Mouse (Mus musculus) small intestine, adult 2 months (tissue): Measurements from ENCODE around the gene Abca5. TPM values are rescaled to one million over a fixed set of nuclear protein-coding genes. Genes with fewer than 3 reads are reported as not detected.

ENCODE experiments used
- H3K27ac ChIP-seq: fragments of 200-500 bp; 2 replicates; pipeline ENCODE4 v1.5.1; 2012; ENCODE audit warnings: low read depth, low read length, control low read depth, inconsistent platforms; ENCODE audit not compliant: insufficient read depth
- H3K27me3 ChIP-seq: fragments of 200-500 bp; 2 replicates; pipeline ENCODE4 v1.6.1; 2012; ENCODE audit warnings: mild to moderate bottlenecking, moderate library complexity, low read length, inconsistent platforms; ENCODE audit not compliant: control insufficient read depth, insufficient read depth
- H3K36me3 ChIP-seq: fragments of 200-500 bp; 2 replicates; pipeline ENCODE4 v1.6.1; 2012; ENCODE audit warnings: mild to moderate bottlenecking, low read length, control low read depth, inconsistent platforms; ENCODE audit not compliant: control insufficient read depth, insufficient read depth
- H3K4me1 ChIP-seq: fragments of 200-500 bp; 2 replicates; pipeline ENCODE4 v1.6.1; 2012; ENCODE audit warnings: low read length, inconsistent platforms, mixed read lengths; ENCODE audit not compliant: control insufficient read depth, insufficient read depth, insufficient read length
- H3K4me3 ChIP-seq: fragments of 200-500 bp; 2 replicates; pipeline ENCODE4 v1.5.1; 2012; ENCODE audit warnings: low read depth, mild to moderate bottlenecking, control low read depth, inconsistent platforms, low read length, moderate library complexity
- CTCF ChIP-seq: fragments of 200-500 bp; IDR thresholded peaks from 2 replicates; pipeline ENCODE4 v1.5.1; 2012; ENCODE audit warnings: low read depth, mild to moderate bottlenecking, control low read depth, inconsistent platforms, low read length, moderate library complexity, mixed read lengths; ENCODE audit not compliant: insufficient replicate concordance, insufficient read length; ENCODE audit errors: extremely low read depth
- POLR2A ChIP-seq: fragments of 200-500 bp; IDR thresholded peaks from 2 replicates; pipeline ENCODE4 v1.6.1; 2012; ENCODE audit warnings: low read depth, mild to moderate bottlenecking, control low read depth, inconsistent platforms, low read length, moderate library complexity
- WGBS: fragments of 180-500 bp; shearing (Covaris S2); methylation state at CpG from one replicate; pipeline ENCODE4 v1.1.7; 2018; 5-methylcytosine and 5-hydroxymethylcytosine counted together
- polyA plus RNA-seq: library from polyadenylated mRNA; depleted of rRNA; stranded (reverse); fragments of >200 nt; gene quantifications from 2 replicates; pipeline ENCODE4 v1.2.3, GENCODE M21; 2012; rRNA removed

The Abca5 gene
- polyA plus RNA-seq, 1 experiment: 0.11 TPM

- no peaks in the 10 kb centered on the region for H3K36me3 ChIP-seq
- no peaks in the 10 kb centered on the region for H3K4me1 ChIP-seq
- H3K27me3 ChIP-seq: no peaks in the 10 kb centered on the region
- 79% methylated on average over 4 of the region's 4 CpGs for WGBS
- H3K27ac ChIP-seq: no peak overlapping the region
- no peak for TF ChIP-seq CTCF
- TF ChIP-seq POLR2A: no peak
- H3K4me3 ChIP-seq: no peak overlapping the region
Measured at GRCm38 (mm10) chr11:110257061-110257460, 80.5 kb downstream of the Abca5 start.

- Histone ChIP-seq H3K4me1 (no peaks in the 10 kb centered on the region), H3K36me3 (no peaks in the 10 kb centered on the region), H3K27me3 (no peaks in the 10 kb centered on the region), H3K27ac (no peak overlapping the region), H3K4me3 (no peak overlapping the region)
- TF ChIP-seq CTCF: no peak
- TF ChIP-seq POLR2A: no peak
- WGBS: 64% methylated on average over 3 of the region's 3 CpGs
Measured at GRCm38 (mm10) chr11:110252256-110252655, 85.3 kb downstream of the Abca5 start.

- no peak within 1 kb of the TSS for H3K4me3 ChIP-seq
- no peaks in the 10 kb centered on the region for H3K36me3 ChIP-seq
- 26% methylated on average over 8 of the region's 8 CpGs for WGBS
Measured at GRCm38 (mm10) chr11:110251534-110251933, 86.0 kb downstream of the Abca5 start, which contains the start of gene Abca6. TSS of gene Abca6 (minus strand) at chr11:110251776.

GRCm38 (mm10) chr11:110244730-110245129 is 92.8 kb downstream of the Abca5 start:
- H3K4me1 ChIP-seq: peaks cover 2% of the 10 kb centered on the region; the same call in 1 of the 2 replicates
- no peak overlapping the region for H3K4me3 ChIP-seq
- TF ChIP-seq POLR2A: no peak
- TF ChIP-seq CTCF: no peak
- no peak overlapping the region for H3K27ac ChIP-seq
- H3K36me3 ChIP-seq: no peaks in the 10 kb centered on the region
- WGBS: 41% methylated on average over 10 of the region's 10 CpGs
- no peaks in the 10 kb centered on the region for H3K27me3 ChIP-seq

More at GRCm38 (mm10) chr11:110251534-110251933, 86.0 kb downstream of the Abca5 start, which contains the start of gene Abca6:
- Histone ChIP-seq H3K27ac (no peak within 1 kb of the TSS), H3K27me3 (no peaks in the 10 kb centered on the region), H3K4me1 (no peaks in the 10 kb centered on the region)
- TF ChIP-seq POLR2A: no peak
- TF ChIP-seq CTCF: no peak

- TF ChIP-seq CTCF: no peak
- no peak for TF ChIP-seq POLR2A
- H3K27me3 ChIP-seq: no peaks in the 10 kb centered on the region
- WGBS: 71% methylated on average over 2 of the region's 2 CpGs
- no peak overlapping the region for H3K27ac ChIP-seq
- no peaks in the 10 kb centered on the region for H3K4me1 ChIP-seq
- no peaks in the 10 kb centered on the region for H3K36me3 ChIP-seq
- H3K4me3 ChIP-seq: no peak overlapping the region
Measured at GRCm38 (mm10) chr11:110237466-110237865, 100.0 kb downstream of the Abca5 start.

GRCm38 (mm10) chr11:110232975-110233374 is 104.5 kb downstream of the Abca5 start:
- Histone ChIP-seq H3K4me3 (no peak overlapping the region), H3K27me3 (no peaks in the 10 kb centered on the region), H3K4me1 (no peaks in the 10 kb centered on the region), H3K36me3 (no peaks in the 10 kb centered on the region), H3K27ac (no peak overlapping the region)
- no peak for TF ChIP-seq POLR2A
- TF ChIP-seq CTCF: no peak

Other genes starting within 250 kb of the Abca5 start
- gene Abca8a, start 241.7 kb downstream of the Abca5 start, polyA plus RNA-seq: 1.4 and 3.0 TPM in 2 replicates
- gene Abca9, start 169.5 kb downstream of the Abca5 start, polyA plus RNA-seq: 0.14 TPM in 2 replicates
- 0.04 TPM in 1 of 2 replicates, not detected in the other for gene Abca6, start 85.9 kb downstream of the Abca5 start, polyA plus RNA-seq
- gene Map2k6, start 61.4 kb upstream of the Abca5 start, polyA plus RNA-seq: 0.43 and 1.5 TPM in 2 replicates